Mouse (Mus musculus) neural tube, postnatal 0 days (tissue): Measurements from ENCODE around the gene Phgdh. TPM values are rescaled to one million over a fixed set of nuclear protein-coding genes. Genes with fewer than 3 reads are reported as not detected.

Experiments
- polyA plus RNA-seq: library from polyadenylated mRNA; unstranded; fragments of >200 nt; fragmentation: Nextera tagmentation; extraction: Ambion mirVana; gene quantifications from 2 replicates; pipeline ENCODE4 v1.2.1, GENCODE M21; 2015

Gene Phgdh
- polyA plus RNA-seq = 246 and 274 TPM in 2 replicates

GRCm38 (mm10) chr3:98339706-98340109 lies at the start of gene Phgdh:
Gene Phgdh (minus strand): TSS chr3:98339990.

GRCm38 (mm10) chr3:98382246-98382939 lies 42.6 kb upstream of the Phgdh start, which contains the start of gene Zfp697:
Gene Zfp697 (plus strand): TSS chr3:98382461.

DNA sequence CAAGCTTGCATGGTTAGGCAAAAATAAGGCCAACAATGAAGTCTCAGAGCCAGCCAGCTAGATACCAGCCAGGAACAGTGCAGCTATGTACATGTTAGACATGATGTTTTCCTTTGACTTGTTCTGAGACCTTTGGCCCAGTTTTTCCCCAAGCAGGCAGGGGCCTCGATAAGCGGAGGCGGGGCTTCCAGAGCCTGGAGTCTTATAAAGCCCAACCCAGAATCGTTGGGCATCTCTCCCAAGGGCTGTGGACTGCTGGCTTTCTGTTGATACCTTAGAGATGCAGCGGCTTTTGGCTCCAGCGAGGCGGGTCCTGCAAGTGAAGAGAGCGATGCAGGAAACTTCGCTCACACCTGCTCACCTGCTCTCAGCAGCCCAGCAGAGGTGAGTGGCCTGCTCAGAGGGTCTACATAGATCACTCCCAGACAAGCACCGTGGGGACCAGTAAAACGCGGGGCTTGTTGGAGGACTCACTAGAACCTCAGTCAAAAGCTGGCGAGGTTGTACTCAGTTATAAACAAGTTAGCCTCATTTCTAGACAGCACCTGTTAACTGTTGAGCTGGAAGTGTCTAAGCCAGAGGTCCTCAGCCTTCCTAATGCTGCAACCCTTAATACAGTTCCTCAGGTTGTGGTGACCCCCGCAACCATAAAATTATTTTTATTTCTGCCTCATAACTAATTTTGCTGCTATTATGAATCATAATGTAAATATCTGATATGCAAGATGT lies 59.4 kb downstream of the Phgdh start, which contains the start of gene Hmgcs2:
TSS of gene Hmgcs2 (plus strand) at position 232 of the 729 bp plus-strand sequence.

Other genes starting within 250 kb of the Phgdh start
- not detected in 2 replicates for gene Adam30, start 179.4 kb downstream of the Phgdh start, polyA plus RNA-seq
- gene Reg4, start 117.8 kb downstream of the Phgdh start, polyA plus RNA-seq = not detected in 2 replicates
- 33.8 and 37.1 TPM in 2 replicates for gene Hmgcs2, start 59.6 kb downstream of the Phgdh start, polyA plus RNA-seq
- 17.8 and 19.0 TPM in 2 replicates for gene Zfp697, start 42.5 kb upstream of the Phgdh start, polyA plus RNA-seq
- not detected in 2 replicates for gene Gm4450, start 117.1 kb upstream of the Phgdh start, polyA plus RNA-seq
- not detected in 2 replicates for gene Hsd3b4, start 170.5 kb upstream of the Phgdh start, polyA plus RNA-seq
- not detected in 2 replicates for gene Gm10681, start 248.8 kb upstream of the Phgdh start, polyA plus RNA-seq